Mouse (Mus musculus) ovary, adult 10 weeks (tissue): Measurements from ENCODE around the gene Rgma. TPM values are rescaled to one million over a fixed set of nuclear protein-coding genes. Genes with fewer than 3 reads are reported as not detected.

Source experiments
- polyA plus RNA-seq: library from polyadenylated mRNA; stranded (reverse); fragments of 350-450 nt; fragmentation: Illumina TruSeq; extraction: RNeasy Lipid Tissue Mini Kit (QIAGEN cat#74804); gene quantifications from one replicate; pipeline ENCODE4 v1.2.3, GENCODE M21; 2014

Gene Rgma
- 0.37 TPM for polyA plus RNA-seq

DNA sequence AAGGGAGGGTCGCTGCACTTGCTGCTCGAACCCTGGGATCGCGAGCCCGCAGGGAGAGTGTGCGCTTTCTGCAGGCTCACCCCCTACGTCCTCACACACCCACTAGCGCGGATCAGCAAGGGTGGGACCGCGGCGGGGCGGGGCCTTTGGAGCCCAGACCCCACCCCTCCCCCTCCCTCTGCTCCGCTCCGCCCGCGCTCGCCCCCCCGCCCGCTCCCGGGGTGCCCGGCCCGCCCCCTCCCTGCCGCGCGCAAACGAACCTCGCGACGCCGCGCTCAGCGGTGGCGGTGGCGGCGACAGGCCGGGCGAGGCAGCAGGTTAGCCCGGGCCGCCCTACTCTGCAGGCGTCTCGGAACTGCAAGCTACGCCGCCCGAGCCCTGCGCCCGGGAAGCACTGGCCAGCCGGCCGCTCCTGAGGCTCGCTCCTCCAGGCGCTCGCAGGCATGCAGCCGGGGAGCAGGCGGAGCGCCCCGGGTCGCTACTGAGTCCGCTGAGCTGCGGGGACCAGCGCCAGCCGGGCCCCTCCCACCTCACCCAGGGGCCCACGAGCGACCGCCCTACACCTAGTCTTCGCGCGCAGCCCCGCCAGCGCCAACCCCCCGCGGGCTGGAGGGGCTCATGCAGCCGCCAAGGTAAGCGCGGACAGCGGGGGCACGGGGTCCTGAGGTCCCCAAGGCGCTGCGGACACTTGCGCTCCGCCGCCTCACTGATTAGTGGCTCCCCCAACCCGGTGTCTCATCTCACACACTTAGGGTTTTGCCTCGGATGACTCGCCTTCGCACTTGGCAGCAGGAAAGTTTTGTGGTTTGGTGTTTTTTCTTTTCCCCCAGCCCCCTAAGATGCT is at the start of gene Rgma:
Rgma (plus strand) TSS at position 253 of the 844 bp plus-strand sequence.

Other genes with a start within 250 kb of the Rgma start
- 41.9 TPM for gene Chd2, start 166.3 kb downstream of the Rgma start, polyA plus RNA-seq